Mouse (Mus musculus) spleen, adult 2 months (tissue): ENCODE results near the gene Fopnl. TPM values are rescaled to one million over a fixed set of nuclear protein-coding genes. Genes with fewer than 3 reads are reported as not detected.

Experiments
- DNase-seq, 2 experiments: peaks; one replicate each; pipeline versions ENCODE4 v3.0.0 to v3.0.0-alpha.2; 2012 to 2021; ENCODE audit warnings: low spot score in 2 of 2, low read depth in 1 of 2
- H3K27ac ChIP-seq: fragments of 200-500 bp; 2 replicates; pipeline ENCODE4 v1.5.1; 2012; ENCODE audit warnings: low read length, inconsistent platforms; ENCODE audit not compliant: insufficient read depth
- H3K27me3 ChIP-seq: fragments of 200-500 bp; 2 replicates; pipeline ENCODE4 v1.6.1; 2012; ENCODE audit warnings: mild to moderate bottlenecking, moderate library complexity, low read length, inconsistent platforms; ENCODE audit not compliant: control insufficient read depth, insufficient read depth
- H3K36me3 ChIP-seq: fragments of 200-500 bp; 2 replicates; pipeline ENCODE4 v1.6.1; 2012; ENCODE audit warnings: mild to moderate bottlenecking, low read length, inconsistent platforms; ENCODE audit not compliant: control insufficient read depth, insufficient read depth
- H3K4me1 ChIP-seq: fragments of 200-500 bp; 2 replicates; pipeline ENCODE4 v1.6.1; 2011; ENCODE audit warnings: inconsistent platforms; ENCODE audit not compliant: control insufficient read depth, insufficient read depth, insufficient read length
- H3K4me3 ChIP-seq: fragments of 200-500 bp; 2 replicates; pipeline ENCODE4 v1.5.1; 2011; ENCODE audit warnings: mild to moderate bottlenecking, inconsistent platforms; ENCODE audit not compliant: insufficient read depth, insufficient read length; ENCODE audit errors: extremely low read depth
- CTCF ChIP-seq: fragments of 200-500 bp; IDR thresholded peaks from 2 replicates; pipeline ENCODE4 v1.5.1; 2011; ENCODE audit warnings: mild to moderate bottlenecking, inconsistent platforms; ENCODE audit not compliant: insufficient read depth, insufficient read length, insufficient replicate concordance; ENCODE audit errors: extremely low read depth
- POLR2A ChIP-seq: fragments of 200-500 bp; IDR thresholded peaks from 2 replicates; pipeline ENCODE4 v1.6.1; 2011; ENCODE audit warnings: low read depth, low read length, inconsistent platforms
- WGBS: fragments of 180-500 bp; shearing (Covaris S2); methylation state at CpG from one replicate; pipeline ENCODE4 v1.1.7; 2018; 5-methylcytosine and 5-hydroxymethylcytosine counted together
- polyA plus RNA-seq: library from polyadenylated mRNA; depleted of rRNA; stranded (reverse); fragments of >200 nt; gene quantifications from 2 replicates; pipeline ENCODE4 v1.2.3, GENCODE M21; 2012; rRNA removed

Gene Fopnl
- polyA plus RNA-seq, 1 experiment = 17.1 TPM

DNA sequence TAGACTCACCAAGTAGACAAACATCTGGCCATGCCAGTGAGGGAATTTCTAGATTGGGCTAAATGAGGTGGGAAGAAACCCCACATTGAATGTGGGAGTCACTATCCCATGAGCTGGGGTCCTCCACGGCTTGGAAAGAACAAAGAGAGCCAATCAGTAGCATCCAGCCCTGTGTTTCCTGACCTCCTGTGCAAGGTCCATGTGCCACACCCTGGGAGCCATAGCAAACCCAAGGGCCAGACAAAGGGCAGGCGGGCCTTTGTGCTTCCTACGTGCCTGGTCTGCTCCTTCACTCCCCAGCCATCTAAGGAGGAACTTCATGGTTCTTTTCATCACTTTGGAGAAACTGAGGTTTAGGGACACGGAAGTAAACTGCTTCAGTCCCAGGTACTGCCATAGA is 64.3 kb downstream of the Fopnl start:
- Histone ChIP-seq H3K4me3 (no peak overlapping the region), H3K36me3 (no peaks in the 10 kb centered on the region), H3K27ac (no peak overlapping the region), H3K4me1 (no peaks in the 10 kb centered on the region), H3K27me3 (no peaks in the 10 kb centered on the region)
- TF ChIP-seq CTCF = no peak
- TF ChIP-seq POLR2A = no peak
- no peak for DNase-seq
- WGBS = 88% methylated on average over 4 of the region's 4 CpGs

GRCm38 (mm10) chr16:14249913-14250312 is 67.3 kb downstream of the Fopnl start:
- H3K27me3 ChIP-seq = no peaks in the 10 kb centered on the region
- no peaks in the 10 kb centered on the region for H3K4me1 ChIP-seq
- DNase-seq = no peak
- H3K36me3 ChIP-seq = no peaks in the 10 kb centered on the region
- TF ChIP-seq POLR2A = no peak
- TF ChIP-seq CTCF = no peak
- no peak overlapping the region for H3K27ac ChIP-seq
- WGBS = 59% methylated on average over 1 of the region's 1 CpGs
- no peak overlapping the region for H3K4me3 ChIP-seq

Other genes starting within 250 kb of the Fopnl start
- gene Nde1, start 154.1 kb downstream of the Fopnl start, polyA plus RNA-seq = 35.4 and 42.8 TPM in 2 replicates
- 10.4 and 11.5 TPM in 2 replicates for gene Marf1, start 154.1 kb downstream of the Fopnl start, polyA plus RNA-seq
- gene Myh11, start 26.0 kb downstream of the Fopnl start, polyA plus RNA-seq = 5.7 and 6.1 TPM in 2 replicates
- 30.6 and 35.6 TPM in 2 replicates for gene Abcc1, start 44.2 kb upstream of the Fopnl start, polyA plus RNA-seq
- not detected in 2 replicates for gene A630010A05Rik, start 244.9 kb upstream of the Fopnl start, polyA plus RNA-seq